Mouse (Mus musculus) MEL (cell line): ENCODE results near the gene Mrps25. TPM values are rescaled to one million over a fixed set of nuclear protein-coding genes. Genes with fewer than 3 reads are reported as not detected.

Experiments used
- DNase-seq: peaks from one replicate; pipeline ENCODE4 v3.0.0; 2011; ENCODE audit warnings: low read depth, low spot score
- H3K27ac ChIP-seq: 2 replicates; pipeline ENCODE4 v1.5.1; 2012; ENCODE audit warnings: low read depth, mild to moderate bottlenecking, control low read depth, low read length, moderate library complexity; ENCODE audit not compliant: control insufficient read depth
- H3K27me3 ChIP-seq, 2 experiments: fragments of 150-350 bp in 1 of 2; sonication (generic) in 1 of 2; 2 replicates each; pipeline ENCODE4 v1.6.1; 2012; ENCODE audit warnings: low read length in 2 of 2, mild to moderate bottlenecking in 2 of 2, improper control_type of control experiment in 1 of 2, moderate library complexity in 1 of 2; ENCODE audit not compliant: insufficient read depth in 2 of 2, control insufficient read depth in 1 of 2
- H3K36me3 ChIP-seq, 2 experiments: 2 replicates each; pipeline ENCODE4 v1.6.1; 2012 to 2014; ENCODE audit warnings: low read length in 2 of 2, improper control_type of control experiment in 1 of 2, inconsistent platforms in 1 of 2, mild to moderate bottlenecking in 1 of 2; ENCODE audit not compliant: insufficient read depth in 2 of 2, control insufficient read depth in 1 of 2
- H3K4me1 ChIP-seq, 2 experiments: fragments of 150-350 bp in 1 of 2; sonication (generic) in 1 of 2; 2 replicates each; pipeline ENCODE4 v1.6.1; 2012; ENCODE audit warnings: low read length in 2 of 2, improper control_type of control experiment in 1 of 2, mild to moderate bottlenecking in 1 of 2; ENCODE audit not compliant: insufficient read depth in 2 of 2, control insufficient read depth in 1 of 2
- H3K4me3 ChIP-seq, 2 experiments: fragments of 150-350 bp in 1 of 2; sonication (generic) in 1 of 2; 2 replicates each; pipeline ENCODE4 v1.5.1; 2012; ENCODE audit warnings: low read depth in 2 of 2, low read length in 2 of 2, mild to moderate bottlenecking in 2 of 2, moderate library complexity in 2 of 2, control low read depth in 1 of 2, improper control_type of control experiment in 1 of 2; ENCODE audit not compliant: control insufficient read depth in 1 of 2, insufficient read depth in 1 of 2
- H3K79me2 ChIP-seq: 2 replicates; pipeline ENCODE4 v1.6.1; 2012; ENCODE audit warnings: mild to moderate bottlenecking, low read length, moderate library complexity; ENCODE audit not compliant: control insufficient read depth, poor library complexity, insufficient read depth
- H3K9ac ChIP-seq: 2 replicates; pipeline ENCODE4 v1.6.1; 2012; ENCODE audit warnings: low read depth, mild to moderate bottlenecking, control low read depth, low read length, moderate library complexity; ENCODE audit not compliant: control insufficient read depth, poor library complexity, severe bottlenecking
- H3K9me3 ChIP-seq: fragments of 150-350 bp; sonication (generic); replicated peaks from 2 replicates; pipeline ENCODE4 v1.6.1; 2012; ENCODE audit warnings: mild to moderate bottlenecking, low read length, improper control_type of control experiment, moderate library complexity; ENCODE audit not compliant: insufficient read depth
- CHD1 ChIP-seq: IDR thresholded peaks from 2 replicates; pipeline ENCODE4 v1.6.1; 2012; ENCODE audit warnings: low read depth, mild to moderate bottlenecking, inconsistent platforms, low read length, improper control_type of control experiment
- E2F4 ChIP-seq: IDR thresholded peaks from 2 replicates; pipeline ENCODE4 v1.6.1; 2011; ENCODE audit warnings: low read depth, low read length, improper control_type of control experiment, borderline replicate concordance
- ELF1 ChIP-seq: IDR thresholded peaks from 2 replicates; pipeline ENCODE4 v1.6.1; 2014; ENCODE audit warnings: low read depth, mild to moderate bottlenecking, inconsistent platforms, low read length, improper control_type of control experiment, moderate library complexity
- ETS1 ChIP-seq: IDR thresholded peaks from 2 replicates; pipeline ENCODE4 v1.6.1; 2012; ENCODE audit warnings: low read depth, mild to moderate bottlenecking, inconsistent platforms, low read length, improper control_type of control experiment, moderate library complexity
- HCFC1 ChIP-seq: IDR thresholded peaks from 2 replicates; pipeline ENCODE4 v1.6.1; 2012; ENCODE audit warnings: low read depth, mild to moderate bottlenecking, inconsistent platforms, low read length, improper control_type of control experiment, moderate library complexity
- JUND ChIP-seq: IDR thresholded peaks from 2 replicates; pipeline ENCODE4 v1.6.1; 2011; ENCODE audit warnings: low read depth, mild to moderate bottlenecking, improper control_type of control experiment, low read length
- MAX ChIP-seq: IDR thresholded peaks from 2 replicates; pipeline ENCODE4 v1.6.1; 2011; ENCODE audit warnings: low read length, improper control_type of control experiment
- MEF2A ChIP-seq: IDR thresholded peaks from 2 replicates; pipeline ENCODE4 v1.6.1; 2014; ENCODE audit warnings: low read depth, mild to moderate bottlenecking, inconsistent platforms, low read length, improper control_type of control experiment; ENCODE audit not compliant: poor library complexity, insufficient replicate concordance, severe bottlenecking; ENCODE audit errors: extremely low read depth
- MXI1 ChIP-seq: IDR thresholded peaks from 2 replicates; pipeline ENCODE4 v1.6.1; 2011; ENCODE audit warnings: mild to moderate bottlenecking, low read depth, low read length, improper control_type of control experiment
- MYC ChIP-seq: IDR thresholded peaks from 2 replicates; pipeline ENCODE4 v1.6.1; 2011; ENCODE audit warnings: low read depth, mild to moderate bottlenecking, low read length, improper control_type of control experiment, moderate library complexity
- NELFE ChIP-seq: IDR thresholded peaks from 2 replicates; pipeline ENCODE4 v1.6.1; 2011; ENCODE audit warnings: low read depth, low read length, improper control_type of control experiment
- NRF1 ChIP-seq: IDR thresholded peaks from 2 replicates; pipeline ENCODE4 v1.6.1; 2014; ENCODE audit warnings: low read depth, mild to moderate bottlenecking, inconsistent platforms, low read length, improper control_type of control experiment, moderate library complexity; ENCODE audit not compliant: poor library complexity, insufficient read depth, severe bottlenecking
- POLR2A ChIP-seq, 2 experiments: IDR thresholded peaks; 2 replicates each; pipeline ENCODE4 v1.6.1; 2011 to 2012; ENCODE audit warnings: low read length in 2 of 2, mild to moderate bottlenecking in 2 of 2, control low read depth in 1 of 2, improper control_type of control experiment in 1 of 2, low read depth in 1 of 2, moderate library complexity in 1 of 2; ENCODE audit not compliant: control insufficient read depth in 1 of 2, insufficient read depth in 1 of 2, poor library complexity in 1 of 2
- POLR2AphosphoS2 ChIP-seq: IDR thresholded peaks from 2 replicates; pipeline ENCODE4 v1.6.1; 2011; ENCODE audit warnings: low read length, improper control_type of control experiment
- SIN3A ChIP-seq: IDR thresholded peaks from 2 replicates; pipeline ENCODE4 v1.6.1; 2012; ENCODE audit warnings: low read length, improper control_type of control experiment, inconsistent platforms
- TBP ChIP-seq: IDR thresholded peaks from 2 replicates; pipeline ENCODE4 v1.8.0; 2011; ENCODE audit warnings: low read depth, low read length, improper control_type of control experiment
- TCF12 ChIP-seq: IDR thresholded peaks from 2 replicates; pipeline ENCODE4 v1.6.1; 2014; ENCODE audit warnings: low read depth, mild to moderate bottlenecking, inconsistent platforms, low read length, improper control_type of control experiment, moderate library complexity
- USF1 ChIP-seq: IDR thresholded peaks from 2 replicates; pipeline ENCODE4 v1.6.1; 2014; ENCODE audit warnings: low read depth, mild to moderate bottlenecking, inconsistent platforms, low read length, improper control_type of control experiment, moderate library complexity
- ZKSCAN1 ChIP-seq: IDR thresholded peaks from 2 replicates; pipeline ENCODE4 v1.6.1; 2012; ENCODE audit warnings: low read depth, mild to moderate bottlenecking, inconsistent platforms, low read length, improper control_type of control experiment, moderate library complexity
- ZMIZ1 ChIP-seq: IDR thresholded peaks from 2 replicates; pipeline ENCODE4 v1.6.1; 2012; ENCODE audit warnings: low read depth, mild to moderate bottlenecking, inconsistent platforms, low read length, improper control_type of control experiment, moderate library complexity
- polyA plus RNA-seq, 2 experiments: library from polyadenylated mRNA; stranded (reverse) in 1 of 2; unstranded in 1 of 2; fragments of >175 nt in 1 of 2; fragments of >200 nt in 1 of 2; gene quantifications; 2 replicates each; pipeline versions ENCODE4 v1.2.1 to v1.2.4; 2012; ENCODE audit warnings: low replicate concordance in 2 of 2, low read depth in 1 of 2; ENCODE audit not compliant: insufficient read length in 2 of 2, insufficient read depth in 1 of 2, missing spikeins in 1 of 2
- total RNA-seq: library from RNA; depleted of rRNA; stranded (reverse); fragments of 300-350 nt; gene quantifications from 2 replicates; pipeline ENCODE4 v1.2.3, GENCODE M21; 2012

Gene Mrps25
- total and polyA plus RNA-seq, 3 experiments, result 94.7 to 261 (median 109) TPM

GRCm38 (mm10) chr6:92214773-92215449 is 31.1 kb upstream of the Mrps25 start, which contains the start of gene Rbsn:
TSS of gene Rbsn (minus strand) at chr6:92214925.
- Histone ChIP-seq H3K27me3 (no peaks in the 10 kb centered on the region), H3K79me2 (peaks cover 17% of the 10 kb centered on the region), H3K27ac (peak within 1 kb of the TSS; percentile 53), H3K4me3 (peak within 1 kb of the TSS; percentile 73 to 77), H3K4me1 (peaks cover 4 to 6% of the 10 kb centered on the region in 2 experiments; a peak in 3 of 4 replicates), H3K36me3 (peaks cover 3 to 10% of the 10 kb centered on the region in 2 experiments), H3K9ac (peak within 1 kb of the TSS; percentile 84), H3K9me3 (no peaks in the 10 kb centered on the region)
- TF ChIP-seq NELFE, result peak; percentile 66
- peak; percentile 95 for TF ChIP-seq ELF1
- no peak for TF ChIP-seq MEF2A
- TF ChIP-seq JUND, result no peak; the same call in 1 of the 2 replicates
- TF ChIP-seq HCFC1, result peak; percentile 96
- peak; percentile 82; the same call in 1 of the 2 replicates for TF ChIP-seq SIN3A
- TF ChIP-seq TBP, result peak; percentile 79
- peak; percentile 23; the same call in 1 of the 2 replicates for TF ChIP-seq ETS1
- 0 out of 2 replicates have a peak, but pooled peaks have one; percentile 50 for TF ChIP-seq USF1
- TF ChIP-seq ZMIZ1, result peak; percentile 68
- peak; percentile 79 for TF ChIP-seq MXI1
- TF ChIP-seq POLR2A (IDR thresholded peaks at IDR 0.05; ENCODE audit: control insufficient read depth in 1 of 2, insufficient read depth in 1 of 2, low read depth in 1 of 2, low read length in 2 of 2, poor library complexity in 1 of 2), result peak; percentile 38 to 83; a peak in 2 of 4 replicates
- TF ChIP-seq POLR2AphosphoS2, result peak; percentile 50; the same call in 1 of the 2 replicates
- TF ChIP-seq ZKSCAN1, result no peak
- peak; percentile 36; the same call in 1 of the 2 replicates for TF ChIP-seq TCF12
- TF ChIP-seq CHD1, result no peak
- TF ChIP-seq E2F4, result no peak
- TF ChIP-seq MYC, result 0 out of 2 replicates have a peak, but pooled peaks have one; percentile 18
- TF ChIP-seq MAX, result peak; percentile 69; the same call in 1 of the 2 replicates
- TF ChIP-seq NRF1, result peak; percentile 90
- peak; percentile 96 for DNase-seq
